Mouse (Mus musculus) left cerebral cortex, adult 2 months (tissue): ENCODE data around the gene Eya4. TPM values are rescaled to one million over a fixed set of nuclear protein-coding genes. Genes with fewer than 3 reads are reported as not detected.
A peak's percentile ranks its signal among the peaks of the same experiment; 100 is the strongest.

Source experiments
- DNase-seq, 2 experiments: peaks; one replicate each; pipeline ENCODE4 v3.0.0; 2021 to 2022; ENCODE audit warnings: low spot score in 2 of 2, mixed read lengths in 1 of 2; ENCODE audit errors: extremely low spot score in 1 of 2
- H3K27ac ChIP-seq: fragments of 200-600 bp; 2 replicates; pipeline ENCODE4 v1.8.1; 2022
- H3K4me3 ChIP-seq: fragments of 200-600 bp; 2 replicates; pipeline ENCODE4 v1.8.1; 2022
- CTCF ChIP-seq: fragments of 200-600 bp; IDR thresholded peaks from 2 replicates; pipeline ENCODE4 v1.8.1; 2022; ENCODE audit warnings: antibody characterized with exemption, mild to moderate bottlenecking, moderate library complexity
- intact Hi-C: fragments of 180-260 bp; cut with DNase I; formaldehyde crosslinking; loops from one replicate; pipeline ENCODE4 v1.15.1; 2025
- total RNA-seq, 2 experiments: library from RNA; stranded (reverse); gene quantifications; 2 replicates each; pipeline ENCODE4 v1.2.3; 2021

Gene Eya4
- total RNA-seq, 2 experiments from 2014 or later, result 5.1 to 5.3 TPM

GRCm38 (mm10) chr10:23322275-23322674, 28.3 kb downstream of the Eya4 start:
- DNase-seq, result no peak
- intact Hi-C loops, result no loop called here
- Histone ChIP-seq H3K27ac (no peak overlapping the region), H3K4me3 (no peak overlapping the region)
- no peak for TF ChIP-seq CTCF

- no peak overlapping the region for H3K4me3 ChIP-seq
- no peak for TF ChIP-seq CTCF
- intact Hi-C loops, result no loop called here
- DNase-seq, result no peak
- H3K27ac ChIP-seq, result no peak overlapping the region
These were observed 55.0 kb downstream of the Eya4 start for GRCm38 (mm10) chr10:23295616-23296015.

- intact Hi-C loops, result no loop called here
- no peak for TF ChIP-seq CTCF
- H3K4me3 ChIP-seq, result no peak overlapping the region
- DNase-seq, result peak in 1 of 2 experiments; percentile 9
- no peak overlapping the region for H3K27ac ChIP-seq
These were observed 58.1 kb downstream of the Eya4 start for GRCm38 (mm10) chr10:23292495-23292894.

GRCm38 (mm10) chr10:23277371-23277770, 73.2 kb downstream of the Eya4 start:
- no peak for DNase-seq
- intact Hi-C loops, result no loop called here
- no peak overlapping the region for H3K4me3 ChIP-seq
- no peak overlapping the region for H3K27ac ChIP-seq
- no peak for TF ChIP-seq CTCF

GRCm38 (mm10) chr10:23271050-23271621, 79.5 kb downstream of the Eya4 start:
- Histone ChIP-seq H3K4me3 (no peak overlapping the region), H3K27ac (no peak overlapping the region)
- DNase-seq, result no peak
- TF ChIP-seq CTCF, result no peak
- intact Hi-C loops, result no loop called here

GRCm38 (mm10) chr10:23270502-23270901, 80.1 kb downstream of the Eya4 start:
- TF ChIP-seq CTCF, result no peak
- H3K27ac ChIP-seq, result no peak overlapping the region
- no peak overlapping the region for H3K4me3 ChIP-seq
- intact Hi-C loops, result no loop called here
- DNase-seq, result no peak

GRCm38 (mm10) chr10:23252180-23252579, 98.4 kb downstream of the Eya4 start:
- Histone ChIP-seq H3K4me3 (no peak overlapping the region), H3K27ac (no peak overlapping the region)
- DNase-seq, result no peak
- TF ChIP-seq CTCF, result no peak
- intact Hi-C loops, result no loop called here

GRCm38 (mm10) chr10:23246485-23246884, 104.1 kb downstream of the Eya4 start:
- H3K27ac ChIP-seq, result no peak overlapping the region
- no peak for TF ChIP-seq CTCF
- no peak overlapping the region for H3K4me3 ChIP-seq
- intact Hi-C loops, result no loop called here
- no peak for DNase-seq

- TF ChIP-seq CTCF, result no peak
- Histone ChIP-seq H3K27ac (no peak overlapping the region), H3K4me3 (no peak overlapping the region)
- intact Hi-C loops, result no loop called here
- no peak for DNase-seq
These were observed 113.7 kb downstream of the Eya4 start for GRCm38 (mm10) chr10:23236918-23237317.

- no peak for TF ChIP-seq CTCF
- no peak for DNase-seq
- Histone ChIP-seq H3K4me3 (no peak overlapping the region), H3K27ac (no peak overlapping the region)
- intact Hi-C loops, result no loop called here
These were observed 115.2 kb downstream of the Eya4 start for GRCm38 (mm10) chr10:23235405-23235804.

GRCm38 (mm10) chr10:23233425-23233824, 117.2 kb downstream of the Eya4 start:
- DNase-seq, result no peak
- no peak overlapping the region for H3K27ac ChIP-seq

GRCm38 (mm10) chr10:23230863-23231262, 119.7 kb downstream of the Eya4 start:
- no peak for TF ChIP-seq CTCF
- intact Hi-C loops, result no loop called here
- Histone ChIP-seq H3K4me3 (no peak overlapping the region), H3K27ac (no peak overlapping the region)
- no peak for DNase-seq

More at GRCm38 (mm10) chr10:23233425-23233824, 117.2 kb downstream of the Eya4 start:
- no peak for TF ChIP-seq CTCF
- H3K4me3 ChIP-seq, result no peak overlapping the region
- intact Hi-C loops, result no loop called here

- no peak overlapping the region for H3K27ac ChIP-seq
- intact Hi-C loops, result no loop called here
- no peak for TF ChIP-seq CTCF
- DNase-seq, result no peak
- H3K4me3 ChIP-seq, result no peak overlapping the region
These were observed 127.2 kb downstream of the Eya4 start for GRCm38 (mm10) chr10:23223336-23223735.
